Mouse (Mus musculus): ENCODE measurements around the gene Aif1l.
A peak's percentile ranks its signal among the peaks of the same experiment; 100 is the strongest.

Aif1l gene

DNA sequence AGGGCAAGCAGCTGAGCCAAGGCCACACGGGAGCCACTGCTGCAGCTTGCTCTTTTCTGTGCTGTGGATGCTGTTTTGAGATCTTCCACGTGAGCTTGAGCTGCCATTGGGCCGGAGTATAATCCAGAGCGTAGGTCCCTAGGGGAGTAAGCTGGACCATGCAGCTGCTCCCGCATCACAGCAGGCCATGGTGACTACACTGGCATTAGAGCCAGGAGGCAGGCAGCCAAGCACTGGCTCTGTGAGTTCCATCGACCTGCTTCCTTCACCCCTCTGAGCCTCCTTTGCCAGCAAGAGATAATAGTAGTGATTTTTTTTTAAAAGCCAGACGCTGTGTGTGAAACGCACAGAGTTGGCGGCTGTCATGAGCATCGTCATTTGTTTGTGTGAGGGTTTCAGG, 2.3 kb downstream of the Aif1l start:
- DNase-seq (ENCODE audit: low spot score) = peak; percentile 72

DNA sequence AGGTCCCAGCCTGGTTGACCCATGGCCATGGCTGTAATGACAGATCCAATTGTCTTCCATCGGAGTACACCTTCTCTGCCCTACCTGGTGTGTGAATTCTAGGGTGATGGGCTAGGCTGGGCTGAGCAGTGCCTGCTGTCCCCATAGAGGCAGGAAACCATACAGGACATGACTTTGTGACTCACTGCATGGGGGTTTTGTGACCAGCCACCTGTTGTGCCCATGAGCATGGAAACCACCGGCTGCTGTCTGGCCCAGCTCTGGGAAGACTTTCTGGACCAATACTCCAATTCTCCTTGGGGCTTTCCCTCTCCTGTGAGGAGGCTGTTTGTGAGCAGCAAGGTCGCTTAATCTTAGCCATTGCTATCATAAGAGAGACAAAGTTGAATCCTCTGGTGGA, 2.8 kb downstream of the Aif1l start:
- no peak for DNase-seq (ENCODE audit: low spot score)

DNA sequence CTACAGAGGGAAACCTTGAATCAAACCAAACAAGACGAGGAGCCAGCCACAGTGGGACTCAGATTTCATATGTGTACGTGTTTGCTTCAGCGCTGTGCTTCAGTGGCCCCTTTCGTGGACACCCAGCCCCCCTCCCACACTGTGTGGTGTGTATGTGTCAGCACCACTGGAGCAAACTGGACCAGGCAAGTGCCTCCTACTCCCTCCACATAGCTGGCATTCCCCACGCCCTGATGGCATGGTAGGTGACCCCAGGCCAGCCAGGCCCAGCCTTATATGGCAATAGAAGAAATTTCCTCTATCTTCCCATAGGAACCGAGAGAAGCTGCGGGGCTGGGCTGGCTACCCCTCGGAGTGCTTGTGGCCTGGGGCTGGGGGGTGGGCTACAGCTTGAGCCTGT, 3.7 kb downstream of the Aif1l start:
- no peak for DNase-seq (ENCODE audit: low spot score)

DNA sequence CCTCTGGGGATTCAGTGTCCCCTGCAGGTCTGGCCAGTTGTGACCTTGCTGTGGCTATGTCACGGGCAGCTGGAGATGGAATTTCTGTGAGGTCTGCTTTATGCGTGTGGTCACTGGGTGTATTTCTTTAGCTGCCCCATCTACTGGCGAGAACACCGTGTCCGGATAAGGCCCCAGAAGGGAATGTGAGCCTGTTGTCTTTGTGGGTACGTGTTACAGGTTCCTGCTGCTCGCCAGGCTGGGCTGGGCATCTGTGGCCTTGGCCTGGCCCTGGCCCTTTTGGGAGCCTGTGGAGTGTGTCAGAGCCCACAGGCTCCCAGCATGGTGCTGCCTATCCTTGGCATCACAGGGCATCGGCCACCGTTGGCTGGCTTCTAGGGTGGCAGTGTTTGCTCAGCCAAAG, 4.8 kb downstream of the Aif1l start:
- no peak for DNase-seq (ENCODE audit: low spot score)

DNA sequence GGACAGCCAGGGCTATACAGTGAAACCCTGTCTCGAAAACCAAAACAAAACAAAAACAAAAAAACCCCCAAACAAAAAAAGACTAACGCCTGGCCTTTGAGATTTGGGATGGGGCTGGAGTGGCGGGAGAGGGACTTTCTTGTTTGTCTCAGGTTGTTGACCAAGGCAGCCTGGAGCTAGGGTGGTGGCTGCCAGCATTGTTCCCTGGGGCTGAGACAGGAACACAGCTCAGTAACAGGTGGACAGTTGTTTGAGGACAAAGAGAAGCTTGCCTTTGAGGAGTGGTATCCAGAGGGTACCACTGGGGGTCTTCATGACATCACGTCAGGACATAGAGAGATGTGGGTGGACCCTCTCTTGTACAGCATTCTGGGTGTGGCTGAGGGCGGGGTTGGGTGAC, 5.7 kb downstream of the Aif1l start:
- no peak for DNase-seq (ENCODE audit: low spot score)

DNA sequence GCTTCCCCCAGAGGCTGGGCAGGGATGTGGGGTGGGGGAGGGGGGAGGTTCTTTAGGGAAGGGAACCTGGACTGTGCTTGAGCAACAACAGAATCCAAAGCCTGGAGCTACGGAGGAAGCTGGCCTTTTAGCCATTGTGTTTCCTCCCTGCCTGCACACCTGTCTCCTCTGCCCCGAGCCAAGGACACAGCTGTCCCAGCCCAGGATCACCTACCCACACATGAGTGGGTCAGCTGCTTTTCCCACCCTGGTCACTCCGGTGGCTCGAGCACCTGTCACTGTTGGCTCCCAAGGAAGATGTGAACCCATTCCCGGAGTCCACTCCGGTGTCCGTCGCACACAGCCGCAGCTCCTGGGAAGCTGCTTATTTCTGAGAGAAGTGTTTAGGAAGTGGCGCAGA, 7.3 kb downstream of the Aif1l start:
- DNase-seq (ENCODE audit: low spot score) = no peak

GRCm38 (mm10) chr2:31960986-31961385, 11.0 kb downstream of the Aif1l start:
- no peak for DNase-seq (ENCODE audit: low spot score)

- no peak for DNase-seq (ENCODE audit: low spot score)
Observed at GRCm38 (mm10) chr2:31961791-31962222, 11.9 kb downstream of the Aif1l start.

DNA sequence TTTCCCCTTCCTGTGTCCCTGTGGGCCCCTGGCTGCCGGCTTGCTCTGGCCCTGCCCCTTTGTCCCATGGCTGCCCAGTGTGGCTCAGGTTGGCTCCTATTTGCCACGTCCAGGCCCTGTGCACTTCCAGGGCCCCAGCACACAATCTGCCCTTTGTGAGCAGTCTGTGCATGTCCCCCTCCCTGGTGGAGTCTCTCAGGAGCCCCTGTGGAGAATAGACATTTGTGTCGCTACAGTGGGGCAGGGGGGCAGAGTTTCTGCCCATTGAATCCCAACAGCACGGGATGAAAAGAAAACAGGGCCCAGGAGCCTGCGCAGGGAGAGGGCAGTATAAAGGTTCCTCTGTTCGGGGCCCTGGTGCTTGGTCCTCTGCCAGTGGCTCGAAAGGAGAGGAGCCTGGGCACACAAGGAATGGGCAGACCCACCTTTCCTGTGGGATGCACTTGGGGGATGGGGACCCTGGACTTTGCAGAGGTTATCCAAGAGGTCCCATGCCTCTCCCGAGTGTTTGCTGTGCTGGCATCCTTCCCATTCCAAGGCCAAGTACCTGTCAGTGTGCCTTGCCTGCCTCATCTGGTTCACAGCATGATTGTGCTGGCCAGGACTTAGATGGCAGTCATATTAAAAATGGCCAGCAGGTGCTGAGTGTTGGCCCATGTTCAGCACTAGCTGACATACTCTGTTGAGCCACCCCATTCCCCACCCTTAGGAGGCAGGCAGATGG, 12.7 kb downstream of the Aif1l start:
- peak; percentile 51 for DNase-seq (ENCODE audit: low spot score)

DNA sequence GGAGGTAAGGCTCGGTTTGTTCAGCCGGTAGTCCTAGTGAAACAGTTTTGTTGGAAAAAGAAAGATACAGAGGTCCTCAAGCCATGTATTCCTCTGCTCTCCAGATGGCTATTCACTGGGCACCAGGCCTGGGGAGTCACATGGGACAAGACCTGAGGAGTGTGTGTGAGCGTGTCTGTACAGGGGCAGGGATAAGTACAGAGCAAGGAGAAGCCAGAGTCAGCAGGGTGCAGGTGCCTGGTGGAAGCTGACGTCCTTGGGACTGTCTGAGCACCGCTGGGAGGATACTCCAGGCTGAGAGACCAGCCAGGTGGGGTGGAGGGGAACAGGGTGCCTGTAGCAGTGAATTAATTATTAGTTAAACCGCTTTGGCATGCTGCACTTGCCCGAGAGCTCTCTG, 13.6 kb downstream of the Aif1l start:
- peak; percentile 59 for DNase-seq (ENCODE audit: low spot score)

DNA sequence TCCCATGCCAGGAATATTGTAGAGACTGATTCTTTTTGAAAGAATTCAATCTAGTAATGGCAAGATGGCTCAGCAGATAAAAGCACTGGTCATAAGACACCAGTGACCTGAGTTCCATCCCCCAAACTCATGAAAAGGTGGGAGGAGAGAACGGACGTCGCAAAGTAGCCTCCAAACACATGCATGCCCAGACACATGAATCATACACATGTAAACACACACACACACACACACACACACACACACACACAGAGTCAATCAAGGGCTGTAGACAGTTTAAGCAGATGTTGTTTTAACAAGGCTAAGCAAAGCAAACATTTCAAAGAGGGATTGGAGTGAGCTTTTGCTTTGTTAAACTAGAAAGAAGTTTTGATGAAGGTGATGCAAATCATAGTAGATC, 14.3 kb downstream of the Aif1l start:
- no peak for DNase-seq (ENCODE audit: low spot score)

DNA sequence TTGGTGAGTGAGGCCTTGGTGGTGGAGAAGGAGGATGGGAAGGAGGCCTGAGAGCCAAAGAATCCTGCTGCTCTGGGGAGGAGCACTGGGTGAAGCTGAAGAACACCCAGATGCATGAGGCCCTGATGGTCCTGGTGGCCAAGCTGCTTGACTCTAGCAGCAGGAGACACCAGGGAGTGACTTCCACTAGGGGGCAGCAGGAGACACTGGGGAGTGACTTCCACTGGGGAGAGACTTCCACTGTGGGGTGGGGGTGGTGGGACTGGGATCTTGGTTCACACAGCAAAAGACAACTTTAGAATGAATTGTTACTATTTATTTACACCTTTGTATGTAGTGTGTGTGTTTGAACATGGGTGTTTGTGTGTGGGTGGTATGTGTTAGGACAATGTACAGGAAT, 15.2 kb downstream of the Aif1l start:
- peak; percentile 38 for DNase-seq (ENCODE audit: low spot score)

DNA sequence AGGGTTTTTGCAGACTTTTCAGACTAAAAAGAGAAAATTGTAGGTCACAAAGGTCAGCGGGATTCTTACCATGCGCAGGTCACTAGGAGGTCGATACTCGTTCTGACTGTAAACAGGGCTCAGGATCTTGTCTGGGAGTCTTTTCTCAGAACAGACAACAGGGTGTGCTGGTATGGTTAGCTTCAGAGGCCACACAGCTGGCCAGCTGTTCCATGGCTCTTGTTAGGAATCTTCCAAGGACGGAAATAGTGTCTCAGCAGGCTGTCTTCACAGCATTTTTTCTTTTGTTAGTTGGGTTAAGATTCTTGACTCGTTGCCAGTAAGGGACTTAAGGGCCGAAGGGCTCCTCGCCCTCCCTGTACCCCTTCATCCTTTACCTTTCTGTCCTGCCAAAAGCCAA, 16.9 kb downstream of the Aif1l start:
- DNase-seq (ENCODE audit: low spot score) = no peak

DNA sequence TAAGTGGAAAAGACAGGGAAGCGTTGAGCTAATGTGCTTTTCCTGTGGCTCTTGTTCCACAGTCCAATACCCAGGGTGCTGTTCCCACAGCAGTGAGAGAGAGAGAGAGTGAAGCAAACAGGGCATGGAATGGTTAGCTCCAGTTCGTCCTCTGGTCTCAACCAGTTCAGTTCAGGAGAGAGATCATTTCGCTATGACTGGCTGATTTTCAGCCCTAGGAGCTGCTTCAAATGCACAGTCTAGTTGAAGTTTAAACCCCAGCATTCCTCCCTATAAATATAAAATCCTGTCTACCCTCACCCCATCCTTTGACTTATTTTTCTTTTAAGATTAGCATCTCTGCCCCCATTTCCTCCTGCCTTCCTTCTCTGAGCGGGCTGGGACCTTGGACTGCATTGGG, 22.6 kb downstream of the Aif1l start:
- DNase-seq (ENCODE audit: low spot score) = no peak

DNA sequence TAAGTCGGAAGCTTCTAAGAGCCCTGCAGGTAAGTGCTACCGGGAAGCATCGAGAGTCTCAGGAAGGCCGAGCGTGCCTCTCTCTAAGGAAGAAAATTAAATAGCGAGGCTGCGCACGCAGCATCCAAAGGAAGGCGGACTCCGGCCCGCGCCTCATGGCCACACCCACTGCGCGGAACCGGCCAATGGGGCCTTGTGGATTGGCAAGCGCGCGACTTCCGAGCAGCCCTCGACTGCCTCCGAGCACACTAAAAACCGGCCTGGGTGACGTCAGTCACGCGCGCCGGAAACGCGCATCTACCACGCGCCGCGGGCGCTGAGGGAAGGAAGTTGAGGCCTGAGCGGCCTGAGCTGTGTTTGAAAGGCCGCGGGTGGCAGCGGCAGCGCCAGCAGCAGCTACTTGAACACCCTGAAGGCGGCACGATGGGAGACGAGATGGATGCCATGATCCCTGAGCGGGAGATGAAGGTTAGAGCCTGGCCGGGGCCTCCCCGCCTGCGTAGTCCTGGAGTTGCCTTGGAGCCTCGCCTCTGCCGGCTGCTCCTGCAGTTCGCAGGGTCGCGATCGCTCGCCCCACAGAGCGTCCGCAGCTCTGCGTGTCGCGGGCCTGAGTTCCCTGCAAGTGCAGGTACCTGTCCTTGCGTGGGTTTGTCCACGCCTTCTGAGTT, 24.3 kb downstream of the Aif1l start, which contains the start of gene Nup214:
Gene Nup214, plus strand, starts transcription at position 296 of the 668 bp plus-strand sequence.
- DNase-seq (ENCODE audit: low spot score) = peak; percentile 99

- peak; percentile 48 for DNase-seq (ENCODE audit: low spot score)
Observed at GRCm38 (mm10) chr2:31974809-31975371, 25.0 kb downstream of the Aif1l start.

GRCm38 (mm10) chr2:31987774-31988173, 37.8 kb downstream of the Aif1l start:
- DNase-seq (ENCODE audit: low spot score) = no peak

DNA sequence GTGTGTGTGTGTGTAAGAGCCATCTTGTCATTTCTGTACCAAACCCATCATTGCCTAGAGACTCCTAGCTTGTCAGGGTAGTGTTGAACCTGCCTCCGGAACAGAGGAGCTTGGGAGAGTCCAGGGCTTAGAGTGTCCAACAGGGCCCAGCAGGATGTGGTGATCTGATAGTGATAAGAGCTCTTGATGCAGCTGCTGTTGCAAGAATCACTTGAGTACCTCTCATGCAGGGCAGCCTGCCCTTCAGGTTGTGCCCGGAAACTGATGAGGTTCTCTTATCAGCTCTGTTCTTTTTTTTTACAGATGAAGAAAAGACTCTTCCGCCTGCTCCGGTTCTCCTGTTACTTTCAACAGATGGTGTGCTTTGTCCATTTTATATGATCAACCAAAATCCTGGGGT, 41.0 kb downstream of the Aif1l start:
- no peak for DNase-seq (ENCODE audit: low spot score)

DNA sequence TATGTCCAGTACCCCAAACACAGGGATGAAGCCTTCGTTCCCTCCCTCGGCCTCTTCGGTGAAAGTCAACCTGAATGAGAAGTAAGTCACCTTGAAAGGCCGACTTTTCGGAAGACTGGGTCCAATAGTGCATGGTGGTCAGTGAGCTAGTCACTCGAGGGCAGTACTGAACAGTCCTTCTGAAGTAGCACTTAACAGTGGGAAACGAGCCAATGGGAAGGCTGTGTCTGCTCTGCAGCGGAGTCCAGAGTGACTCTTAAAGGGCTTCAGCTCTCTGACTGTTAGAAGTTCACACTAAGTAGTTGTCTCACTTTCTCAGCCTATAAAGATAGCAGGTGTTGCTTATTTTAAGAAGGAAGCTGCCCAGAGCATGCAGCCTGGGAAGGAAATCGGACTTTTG, 45.0 kb downstream of the Aif1l start:
- DNase-seq (ENCODE audit: low spot score) = no peak

GRCm38 (mm10) chr2:31996060-31996459, 46.1 kb downstream of the Aif1l start:
- no peak for DNase-seq (ENCODE audit: low spot score)

DNA sequence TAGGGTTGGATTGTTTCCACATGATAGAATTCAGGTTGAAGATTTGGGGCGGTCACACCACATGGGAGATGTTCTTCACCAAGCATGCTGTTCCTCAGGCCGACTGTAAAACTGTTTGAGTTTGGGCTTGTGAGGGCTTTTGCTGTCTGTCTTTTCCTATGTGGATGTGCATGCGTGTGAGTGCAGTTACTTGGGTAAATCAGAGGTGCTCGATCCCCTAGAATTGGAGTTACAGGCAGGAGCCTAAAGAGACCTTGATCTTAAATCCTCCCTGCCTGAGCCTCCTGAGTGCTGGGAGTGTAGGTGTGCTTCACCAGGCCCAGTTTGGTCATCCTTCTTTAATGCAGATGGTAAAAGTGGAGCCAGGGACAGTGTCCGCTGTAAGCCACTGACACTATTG, 47.6 kb downstream of the Aif1l start:
- DNase-seq (ENCODE audit: low spot score) = no peak

- no peak for DNase-seq (ENCODE audit: low spot score)
Observed at GRCm38 (mm10) chr2:31998443-31998842, 48.5 kb downstream of the Aif1l start.

GRCm38 (mm10) chr2:32008311-32008710, 58.4 kb downstream of the Aif1l start:
- DNase-seq (ENCODE audit: low spot score) = no peak

Measured in MN1 (cell line).